Mouse (Mus musculus): ENCODE measurements around the gene Gja10. TPM values are rescaled to one million over a fixed set of nuclear protein-coding genes. Genes with fewer than 3 reads are reported as not detected.

Gja10 gene
- polyA plus RNA-seq (2012; rRNA removed) = not detected in 2 replicates

DNA sequence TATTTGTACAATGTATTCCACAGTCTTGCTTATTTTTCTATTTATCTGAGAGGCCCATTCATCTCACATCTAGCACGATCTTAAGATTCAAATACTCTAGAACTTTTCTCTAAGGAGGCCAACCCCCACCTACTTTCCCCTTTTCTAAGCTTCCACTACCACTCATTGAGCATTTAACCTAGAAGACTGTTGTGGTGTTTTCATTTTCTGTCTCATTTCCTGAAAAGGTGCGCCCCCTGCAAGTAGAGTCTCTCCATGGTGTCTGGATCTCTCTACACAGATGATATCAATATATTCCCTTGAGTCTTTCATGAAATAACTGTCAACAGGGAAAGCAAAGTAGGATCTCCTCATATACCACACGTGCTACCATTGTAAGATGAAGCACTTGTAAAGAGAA is at the start of gene Gja10:
Gja10 (minus strand) TSS at position 101 of the 400 bp plus-strand sequence.
- DNase-seq (ENCODE audit: extremely low spot score in 1 of 2, low spot score in 1 of 2) = no peak

- no peak for DNase-seq (ENCODE audit: extremely low spot score in 1 of 2, low spot score in 1 of 2)
These were observed 49.1 kb upstream of the Gja10 start for GRCm38 (mm10) chr4:32651669-32652068.

GRCm38 (mm10) chr4:32621637-32622036 is 19.1 kb upstream of the Gja10 start:
- no peak for DNase-seq (ENCODE audit: extremely low spot score in 1 of 2, low spot score in 1 of 2)

GRCm38 (mm10) chr4:32615034-32615881 is 12.7 kb upstream of the Gja10 start, which contains the start of gene Casp8ap2:
Gene Casp8ap2 (plus strand): TSS chr4:32615451.
- DNase-seq (ENCODE audit: extremely low spot score in 1 of 2, low spot score in 1 of 2) = peak; percentile 99 to 100

DNA sequence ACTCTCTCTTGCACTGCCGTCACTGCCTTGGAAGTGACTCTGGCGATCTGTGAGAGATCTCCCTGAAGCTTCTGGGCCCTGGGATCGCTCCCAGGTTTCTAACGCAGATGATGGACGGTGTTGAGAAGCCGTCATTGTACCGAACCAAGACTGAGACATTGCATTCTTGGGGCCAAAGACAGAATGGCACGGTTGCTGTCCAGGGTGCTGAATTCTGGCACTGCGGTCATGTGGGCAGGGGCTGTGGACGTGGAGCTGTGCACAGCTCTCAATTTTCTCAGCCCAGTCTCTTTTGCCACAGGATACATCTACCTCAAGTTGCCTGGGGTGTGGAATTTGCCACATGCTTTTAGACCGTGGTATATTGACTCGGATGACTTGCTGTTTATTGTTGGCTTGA is 1.4 kb downstream of the Gja10 start:
- no peak for DNase-seq (ENCODE audit: extremely low spot score in 1 of 2, low spot score in 1 of 2)

DNA sequence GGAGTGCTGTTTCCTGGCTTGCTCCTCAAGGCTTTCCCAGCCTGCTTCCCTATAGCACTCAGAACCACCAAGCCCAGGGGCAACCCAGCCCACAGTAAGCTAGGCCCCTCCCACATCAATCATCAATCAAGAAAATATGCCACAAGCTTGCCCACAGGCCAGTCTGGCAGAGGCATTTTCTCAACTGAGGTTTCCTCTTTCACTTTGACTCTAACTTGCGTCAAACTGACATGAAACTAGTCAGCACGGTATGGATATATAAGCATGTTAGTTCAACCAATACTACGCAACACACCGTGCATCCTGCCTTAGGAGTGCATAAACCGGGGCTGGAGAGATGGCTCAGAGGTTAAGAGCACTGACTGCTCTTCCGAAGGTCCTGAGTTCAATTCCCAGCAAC is 14.3 kb downstream of the Gja10 start:
- no peak for DNase-seq (ENCODE audit: extremely low spot score in 1 of 2, low spot score in 1 of 2)

GRCm38 (mm10) chr4:32587543-32587942 is 15.0 kb downstream of the Gja10 start:
- DNase-seq (ENCODE audit: extremely low spot score in 1 of 2, low spot score in 1 of 2) = no peak

- peak in 1 of 2 experiments; percentile 63 for DNase-seq (ENCODE audit: extremely low spot score in 1 of 2, low spot score in 1 of 2)
These were observed 16.0 kb downstream of the Gja10 start for GRCm38 (mm10) chr4:32586596-32586995.

- no peak for DNase-seq (ENCODE audit: extremely low spot score in 1 of 2, low spot score in 1 of 2)
These were observed 18.4 kb downstream of the Gja10 start for GRCm38 (mm10) chr4:32584181-32584580.

- DNase-seq (ENCODE audit: extremely low spot score in 1 of 2, low spot score in 1 of 2) = no peak
These were observed 22.7 kb downstream of the Gja10 start for GRCm38 (mm10) chr4:32579850-32580249.

DNA sequence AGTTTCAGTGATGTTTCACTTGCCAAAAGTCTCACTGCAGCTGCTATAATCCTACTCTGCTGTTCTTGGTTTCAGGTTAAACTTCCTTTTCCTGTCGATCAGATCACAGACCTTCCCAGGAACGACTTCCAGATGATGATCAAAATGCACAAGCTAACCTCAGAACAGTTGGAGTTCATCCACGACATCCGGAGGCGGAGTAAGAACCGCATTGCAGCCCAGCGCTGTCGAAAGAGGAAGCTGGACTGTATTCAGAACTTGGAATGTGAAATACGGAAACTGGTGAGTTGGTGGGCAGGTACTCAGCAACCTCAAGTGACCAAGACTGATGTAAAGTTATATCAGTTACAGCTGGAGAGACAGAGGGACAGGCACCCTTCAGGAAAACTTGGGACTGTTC is 27.4 kb downstream of the Gja10 start:
- no peak for DNase-seq (ENCODE audit: extremely low spot score in 1 of 2, low spot score in 1 of 2)

DNA sequence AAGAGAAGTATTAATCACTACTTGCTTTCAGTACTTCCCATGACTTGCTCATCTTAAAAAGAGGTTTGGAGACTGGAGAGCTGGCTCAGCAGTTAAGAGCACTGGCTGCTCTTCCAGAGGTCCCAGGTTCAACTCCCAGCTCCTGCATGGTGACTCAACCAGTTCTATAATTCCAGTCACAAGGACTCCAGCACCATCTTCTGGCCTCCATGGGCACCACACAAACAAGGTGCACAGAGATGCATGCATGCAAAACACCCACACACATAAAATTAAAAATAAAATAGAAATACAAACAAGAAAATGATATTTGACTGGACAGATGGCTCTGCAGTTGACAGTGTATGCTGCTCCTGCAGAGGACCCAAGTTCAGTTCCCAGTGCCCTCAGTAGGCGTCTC is 28.0 kb downstream of the Gja10 start:
- DNase-seq (ENCODE audit: extremely low spot score in 1 of 2, low spot score in 1 of 2) = no peak

DNA sequence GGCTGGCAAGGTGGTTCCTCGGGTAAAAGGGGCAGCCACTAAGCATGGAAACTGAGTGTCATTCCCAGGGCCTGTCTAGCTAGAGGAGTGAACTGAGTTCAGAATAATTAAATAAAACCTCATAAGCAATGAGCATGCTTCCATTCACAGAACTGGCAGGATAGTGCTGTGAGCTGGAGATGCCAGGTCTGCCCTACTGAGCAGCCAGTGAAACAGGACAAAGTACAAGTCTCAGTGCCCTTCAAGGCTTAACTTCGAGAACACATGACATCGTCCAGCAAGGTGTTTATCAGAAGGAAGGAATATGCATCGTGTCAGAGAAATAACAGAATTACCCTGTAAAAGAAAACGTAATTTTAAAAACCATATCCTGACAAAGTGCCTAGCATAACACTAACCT is 29.0 kb downstream of the Gja10 start:
- DNase-seq (ENCODE audit: extremely low spot score in 1 of 2, low spot score in 1 of 2) = no peak

DNA sequence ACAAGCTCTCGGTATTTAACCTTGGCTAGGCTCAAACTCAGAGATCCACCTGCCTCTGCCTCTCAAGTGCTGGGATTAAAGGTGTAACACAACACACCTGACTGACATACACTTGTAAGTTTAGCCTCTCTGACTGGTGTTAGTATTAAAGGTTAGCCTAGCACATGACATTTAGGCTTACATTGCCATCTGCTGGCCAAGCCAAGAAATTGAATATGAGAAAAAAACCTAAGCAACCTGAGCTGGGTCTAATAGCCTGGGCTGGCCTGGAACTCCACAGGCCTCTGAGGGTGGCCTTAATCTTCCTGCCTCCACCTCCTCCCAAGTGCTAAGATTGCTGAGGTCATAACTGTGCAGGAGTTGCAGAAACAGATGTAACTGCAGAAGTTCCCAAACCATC is 30.4 kb downstream of the Gja10 start:
- DNase-seq (ENCODE audit: extremely low spot score in 1 of 2, low spot score in 1 of 2) = peak in 1 of 2 experiments; percentile 67

GRCm38 (mm10) chr4:32571441-32571840 is 31.1 kb downstream of the Gja10 start:
- DNase-seq (ENCODE audit: extremely low spot score in 1 of 2, low spot score in 1 of 2) = no peak

DNA sequence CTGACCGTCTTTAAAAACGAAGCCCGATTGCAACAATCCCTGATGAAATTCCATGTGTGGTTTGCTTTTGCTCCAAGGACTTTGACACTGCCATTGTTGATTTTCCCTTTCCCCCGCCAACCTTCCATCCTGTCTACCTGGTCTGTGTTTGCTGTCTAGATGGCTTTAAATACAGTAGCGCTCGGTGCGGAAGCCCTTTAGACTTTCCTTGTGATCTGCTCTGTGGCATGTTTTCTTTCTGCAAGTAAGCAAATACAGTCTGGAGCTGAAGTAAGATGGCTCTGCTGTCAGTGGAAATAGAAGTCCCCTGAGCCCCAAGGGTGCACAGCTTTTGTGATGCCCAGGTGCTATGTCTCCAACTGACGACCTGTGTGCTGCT is 31.6 kb downstream of the Gja10 start:
- DNase-seq (ENCODE audit: extremely low spot score in 1 of 2, low spot score in 1 of 2) = no peak

DNA sequence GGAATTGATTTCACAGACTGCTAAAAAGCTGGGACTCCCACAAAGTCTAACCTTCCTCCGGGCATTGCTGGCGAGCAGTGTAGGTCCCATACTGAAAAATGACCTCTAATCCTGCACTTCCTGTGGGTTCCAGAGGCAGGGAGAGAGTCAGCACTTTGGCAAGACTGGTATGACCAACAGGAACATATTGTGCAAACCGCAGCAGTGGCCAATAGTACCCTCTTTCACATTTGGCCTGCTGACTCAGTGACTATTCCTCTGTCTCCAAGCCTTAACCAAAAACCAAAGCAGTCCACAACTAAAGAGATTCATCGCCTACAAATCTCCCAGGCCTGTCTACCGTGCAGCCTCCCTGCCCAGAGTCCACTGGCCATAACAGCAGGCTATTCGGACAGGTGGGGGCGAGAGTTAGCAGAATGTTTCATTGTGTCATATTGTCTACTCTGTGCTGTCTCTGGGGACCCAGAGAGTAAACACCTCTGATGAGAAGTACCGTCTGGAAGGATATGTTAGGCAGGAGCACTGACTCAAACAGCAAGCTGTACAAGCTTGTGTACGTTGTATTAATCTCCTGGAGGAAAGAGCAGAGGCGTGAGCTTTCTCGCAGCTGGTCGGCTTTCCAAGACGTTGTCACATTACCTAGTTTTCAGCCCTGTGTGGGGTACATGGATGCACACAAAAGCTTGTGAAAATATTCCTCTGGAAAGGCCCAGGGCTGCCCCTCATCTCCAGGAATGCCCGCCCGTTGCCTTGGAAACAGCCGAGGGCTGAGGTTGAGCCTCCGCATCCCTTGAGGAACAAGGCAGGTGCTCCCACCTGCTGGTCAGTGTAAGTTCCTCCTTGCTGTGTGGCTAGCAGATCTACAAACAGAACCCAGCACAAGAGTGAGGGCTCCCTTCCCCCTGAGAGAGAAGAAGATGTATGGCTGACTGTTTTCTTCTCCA is 32.3 kb downstream of the Gja10 start:
- DNase-seq (ENCODE audit: extremely low spot score in 1 of 2, low spot score in 1 of 2) = peak in 1 of 2 experiments; percentile 47

GRCm38 (mm10) chr4:32569054-32569453 is 33.5 kb downstream of the Gja10 start:
- DNase-seq (ENCODE audit: extremely low spot score in 1 of 2, low spot score in 1 of 2) = no peak

DNA sequence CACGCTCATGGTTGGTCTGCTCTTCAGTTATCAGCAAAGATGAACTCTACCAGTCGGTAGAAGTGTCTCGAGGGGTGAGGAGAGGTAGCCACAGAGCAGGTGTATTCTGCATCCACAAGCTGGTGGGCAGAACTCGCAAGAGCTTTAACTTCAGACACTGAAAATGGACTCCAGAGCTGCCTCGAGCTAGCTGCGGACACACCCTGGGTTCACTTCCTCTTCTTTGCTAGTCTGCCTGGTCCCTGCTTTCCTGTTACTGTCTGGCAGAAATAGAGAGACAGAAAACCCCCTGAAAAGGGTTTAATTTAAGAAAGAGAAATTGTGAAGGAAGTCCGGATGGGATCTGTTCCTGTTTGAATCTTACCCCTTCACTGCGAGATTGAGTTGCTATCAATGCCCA is 37.6 kb downstream of the Gja10 start:
- DNase-seq (ENCODE audit: extremely low spot score in 1 of 2, low spot score in 1 of 2) = no peak

GRCm38 (mm10) chr4:32564416-32564815 is 38.1 kb downstream of the Gja10 start:
- DNase-seq (ENCODE audit: extremely low spot score in 1 of 2, low spot score in 1 of 2) = no peak

Measured in frontal cortex, adult 2 months (tissue).